Mouse (Mus musculus): Measurements from ENCODE around the gene Nrxn3.

- TF ChIP-seq CTCF (IDR thresholded peaks at IDR 0.05; ENCODE audit: control insufficient read depth, insufficient read depth, insufficient replicate concordance, low read depth, low read length) (no peak), POLR2A (IDR thresholded peaks at IDR 0.05; ENCODE audit: control insufficient read depth, low read depth, low read length) (no peak)
These were observed 748.6 kb downstream of the Nrxn3 start for GRCm38 (mm10) chr12:89471289-89471688.
